29 mouse cellular contexts compared by ENCODE assay signal in genomic region chr6:16581801-16582200, GRCm38 (mm10).
DNase-seq lines count a peak whose midpoint lies in the region; ATAC-seq and TF ChIP-seq lines count a peak whose summit lies in the region.
"Had no signal": no experiment of that assay in that cellular context is flagged by ENCODE, and none has a peak within 500 bp of the region (broad histone marks: within the 10 kb centered on the region; RNA-seq: fewer than 3 reads in every experiment).

No protein-coding gene starts in this region.

- no peak for TF ChIP-seq POLR2A in brain, embryonic 14.5 days (IDR thresholded peaks at IDR 0.05; ENCODE audit: borderline replicate concordance, extremely low read depth, insufficient read depth, insufficient read length, poor library complexity, severe bottlenecking)

- H3K4me1 ChIP-seq in midbrain, embryonic 14.5 days (ENCODE audit: control insufficient read depth, insufficient read depth, low read length), result no peaks in the 10 kb centered on the region
- H3K4me1 ChIP-seq in midbrain, embryonic 13.5 days (replicated peaks), result no peaks in the 10 kb centered on the region
- no peaks in the 10 kb centered on the region for H3K4me1 ChIP-seq in neural tube, embryonic 14.5 days (ENCODE audit: control insufficient read depth, insufficient read depth, low read length)
- H3K4me1 ChIP-seq: embryonic facial prominence, embryonic 10.5 days; embryonic facial prominence, embryonic 13.5 days; heart, embryonic 10.5 days; heart, embryonic 13.5 days had no signal

- TF ChIP-seq CTCF in brain, embryonic 14.5 days (IDR thresholded peaks at IDR 0.05; ENCODE audit: borderline replicate concordance, extremely low read depth, insufficient read depth, insufficient read length), result no peak

- no peaks in the 10 kb centered on the region for H3K36me3 ChIP-seq in midbrain, embryonic 14.5 days (ENCODE audit: control insufficient read depth, insufficient read depth, low read length)
- no peaks in the 10 kb centered on the region for H3K36me3 ChIP-seq in midbrain, embryonic 13.5 days
- no peaks in the 10 kb centered on the region for H3K36me3 ChIP-seq in neural tube, embryonic 14.5 days (ENCODE audit: control insufficient read depth, insufficient read depth, low read length)
- H3K36me3 ChIP-seq: embryonic facial prominence, embryonic 10.5 days; embryonic facial prominence, embryonic 13.5 days; heart, embryonic 10.5 days; heart, embryonic 13.5 days had no signal

- no peaks in the 10 kb centered on the region for H3K27me3 ChIP-seq in midbrain, embryonic 14.5 days (ENCODE audit: control insufficient read depth, insufficient read depth, low read length)
- H3K27me3 ChIP-seq in midbrain, embryonic 13.5 days, result no peaks in the 10 kb centered on the region
- H3K27me3 ChIP-seq in neural tube, embryonic 14.5 days (ENCODE audit: control insufficient read depth, insufficient read depth, low read length), result no peaks in the 10 kb centered on the region
- H3K27me3 ChIP-seq: embryonic facial prominence, embryonic 13.5 days; heart, embryonic 13.5 days had no signal

- no peaks in the 10 kb centered on the region for H3K9me3 ChIP-seq in midbrain, embryonic 14.5 days (ENCODE audit: control insufficient read depth, low read length)
- H3K9me3 ChIP-seq in midbrain, embryonic 13.5 days, result no peaks in the 10 kb centered on the region
- H3K9me3 ChIP-seq in neural tube, embryonic 14.5 days (ENCODE audit: control insufficient read depth, low read length), result no peaks in the 10 kb centered on the region
- H3K9me3 ChIP-seq: embryonic facial prominence, embryonic 10.5 days; embryonic facial prominence, embryonic 13.5 days; heart, embryonic 10.5 days; heart, embryonic 13.5 days had no signal

- peak; percentile 2 for DNase-seq in midbrain, embryonic 14.5 days
- no peak for DNase-seq in neural tube, embryonic 10.5 days (ENCODE audit: extremely low spot score, low spot score)
- peak; percentile 40 for DNase-seq in brain, embryonic 14.5 days (ENCODE audit: low read depth)
- DNase-seq in kidney, adult 18-20 months, result no peak
- DNase-seq: adrenal gland, adult 8-10 months; adrenal gland, postnatal 25 days; cerebellum, adult 11 months; cerebellum, adult 8-10 months; cerebellum, postnatal 10 days; cerebellum, postnatal 36 days; embryo, embryonic 11 days; gastrocnemius, postnatal 10 days; gastrocnemius, postnatal 36 days; heart, adult 2 months; heart, postnatal 14 days; heart, postnatal 4 days had no signal

- no peak overlapping the region for H3K27ac ChIP-seq in midbrain, embryonic 14.5 days (replicated peaks; ENCODE audit: low read depth, low read length)
- H3K27ac ChIP-seq in midbrain, embryonic 13.5 days, result no peak overlapping the region
- no peak overlapping the region for H3K27ac ChIP-seq in neural tube, embryonic 14.5 days (ENCODE audit: low read depth, low read length)
- H3K27ac ChIP-seq: embryonic facial prominence, embryonic 10.5 days; embryonic facial prominence, embryonic 13.5 days; heart, adult 2 months; heart, embryonic 10.5 days; heart, embryonic 13.5 days; hindbrain, embryonic 14.5 days; hindbrain, postnatal 0 days had no signal

- H3K4me2 ChIP-seq in midbrain, embryonic 14.5 days (ENCODE audit: low read length), result no peak overlapping the region
- no peak overlapping the region for H3K4me2 ChIP-seq in midbrain, embryonic 13.5 days (replicated peaks)
- H3K4me2 ChIP-seq in neural tube, embryonic 14.5 days (ENCODE audit: low read depth, low read length), result no peak overlapping the region
- H3K4me2 ChIP-seq: embryonic facial prominence, embryonic 13.5 days; heart, embryonic 13.5 days; hindbrain, embryonic 14.5 days had no signal

- 87% methylated on average over 4 of the region's 4 CpGs for WGBS in midbrain, embryonic 14.5 days
- WGBS in midbrain, embryonic 13.5 days, result 93% methylated on average over 4 of the region's 4 CpGs
- WGBS in neural tube, embryonic 14.5 days, result 57% methylated on average over 4 of the region's 4 CpGs

- no peak overlapping the region for H3K4me3 ChIP-seq in midbrain, embryonic 14.5 days (replicated peaks; ENCODE audit: low read depth, low read length)
- no peak overlapping the region for H3K4me3 ChIP-seq in midbrain, embryonic 13.5 days (replicated peaks)
- no peak overlapping the region for H3K4me3 ChIP-seq in neural tube, embryonic 14.5 days (ENCODE audit: low read depth, low read length)
- H3K4me3 ChIP-seq: embryonic facial prominence, embryonic 10.5 days; embryonic facial prominence, embryonic 13.5 days; erythroblast, embryonic 14.5 days; heart, adult 2 months; heart, embryonic 10.5 days; heart, embryonic 13.5 days had no signal

- no peak overlapping the region for H3K9ac ChIP-seq in midbrain, embryonic 14.5 days (replicated peaks; ENCODE audit: low read length)
- no peak overlapping the region for H3K9ac ChIP-seq in midbrain, embryonic 13.5 days (replicated peaks)
- H3K9ac ChIP-seq in neural tube, embryonic 14.5 days (replicated peaks; ENCODE audit: low read depth, low read length), result no peak overlapping the region
- H3K9ac ChIP-seq: embryonic facial prominence, embryonic 13.5 days; heart, embryonic 13.5 days; hindbrain, embryonic 14.5 days had no signal

- ATAC-seq in midbrain, embryonic 14.5 days (ENCODE audit: low FRiP score, low TSS enrichment), result no peak
- no peak for ATAC-seq in midbrain, embryonic 13.5 days
- peak; percentile 77; the same call in 1 of the 2 replicates for ATAC-seq in neural tube, embryonic 14.5 days (ENCODE audit: low read depth)
- ATAC-seq: activated CD4-positive, CD25-positive, alpha-beta regulatory T cell, adult 4 months; CD4-positive, CD25-positive, alpha-beta regulatory T cell, adult 4 months; forebrain, embryonic 16.5 days; hindbrain, postnatal 0 days; inflammation-experienced regulatory T-cells, adult 6 months had no signal

Comparison
In these comparisons a context has a peak if more than half of its experiments do, and no peak if none do; other contexts are left out.
1. DNase-seq: peak in midbrain, embryonic 14.5 days (single experiment) and brain, embryonic 14.5 days (single experiment); none in neural tube, embryonic 10.5 days (single experiment) and kidney, adult 18-20 months (single experiment).